Mouse (Mus musculus): ENCODE data around the gene Adam17. TPM values are rescaled to one million over a fixed set of nuclear protein-coding genes. Genes with fewer than 3 reads are reported as not detected.

Gene Adam17
- polyA plus RNA-seq, 1 experiment from 2014 or later, result 89.4 TPM

DNA sequence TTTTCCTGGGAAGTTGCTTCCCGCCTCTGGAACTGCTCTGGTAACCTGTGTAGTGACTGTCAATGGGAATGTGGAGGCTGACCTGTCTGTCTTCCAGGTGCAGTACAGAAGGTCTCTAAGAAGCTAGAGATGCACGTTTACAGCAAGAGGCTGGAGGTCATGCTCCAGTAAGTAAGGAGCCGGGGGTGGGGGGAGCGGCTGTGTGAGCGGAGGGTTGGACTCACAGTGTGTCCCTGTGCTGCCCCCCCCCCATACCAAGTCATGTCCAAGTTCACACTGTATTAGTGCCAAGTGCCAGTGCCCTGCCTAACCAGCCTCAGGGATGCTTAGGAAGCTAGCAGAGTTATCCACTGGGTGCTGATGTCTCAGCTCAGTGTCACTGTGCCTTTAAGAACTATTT is 61.2 kb downstream of the Adam17 start:
- WGBS (ENCODE audit: missing documents), result 89% methylated on average over 5 of the region's 5 CpGs
- no peak overlapping the region for H3K27ac ChIP-seq
- no peaks in the 10 kb centered on the region for H3K79me2 ChIP-seq (ENCODE audit: inconsistent target)
- H3K36me3 ChIP-seq (ENCODE audit: inconsistent target), result peaks cover 73% of the 10 kb centered on the region
- H3K4me3 ChIP-seq (ENCODE audit: inconsistent target), result no peak overlapping the region

DNA sequence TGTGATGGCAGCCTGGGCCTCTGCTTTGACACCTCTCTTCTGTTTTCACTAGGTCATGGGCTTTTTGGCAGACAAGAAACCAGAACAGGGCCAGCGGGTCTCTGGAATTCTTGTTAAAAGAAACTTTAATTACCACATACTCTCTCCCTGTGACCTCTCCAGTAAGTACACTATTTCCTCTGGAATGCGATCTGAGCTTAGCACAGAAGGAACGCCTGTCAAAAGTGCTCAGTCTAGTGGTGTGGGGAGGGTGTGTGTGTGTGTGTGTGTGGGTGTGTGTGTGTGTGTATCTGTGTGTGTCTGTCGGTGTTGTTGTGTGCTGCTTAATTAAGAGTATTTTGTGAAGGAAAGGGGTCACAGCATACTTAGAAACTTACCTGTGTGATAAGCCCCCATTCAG is 66.7 kb downstream of the Adam17 start:
- WGBS (ENCODE audit: missing documents), result 91% methylated on average over 4 of the region's 4 CpGs
- Histone ChIP-seq H3K27ac (no peak overlapping the region), H3K36me3 (ENCODE audit: inconsistent target) (peaks cover 97% of the 10 kb centered on the region), H3K79me2 (ENCODE audit: inconsistent target) (no peaks in the 10 kb centered on the region), H3K4me3 (ENCODE audit: inconsistent target) (no peak overlapping the region)

DNA sequence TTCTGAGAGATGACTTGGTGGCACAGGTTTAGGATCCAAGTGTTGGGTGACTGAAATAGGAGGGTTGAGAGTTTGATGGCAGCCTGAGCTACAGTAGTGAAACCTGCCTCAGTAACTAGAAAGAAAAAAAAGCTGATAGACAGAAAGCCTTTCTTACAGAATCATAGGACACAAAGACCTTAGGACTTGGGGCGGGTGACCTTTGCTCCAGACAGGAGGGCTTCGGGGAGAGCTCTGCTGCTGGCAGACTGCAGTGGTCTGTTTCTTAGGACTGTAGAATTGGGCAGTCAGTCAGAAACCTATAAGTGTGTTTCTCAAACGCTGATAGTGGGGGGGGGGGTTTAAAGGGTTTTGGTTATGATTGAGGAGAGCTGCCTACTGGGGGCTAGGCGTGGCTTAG is 67.7 kb downstream of the Adam17 start:
- no peaks in the 10 kb centered on the region for H3K79me2 ChIP-seq (ENCODE audit: inconsistent target)
- H3K27ac ChIP-seq, result no peak overlapping the region
- peaks cover 95% of the 10 kb centered on the region for H3K36me3 ChIP-seq (ENCODE audit: inconsistent target)
- H3K4me3 ChIP-seq (ENCODE audit: inconsistent target), result no peak overlapping the region
- 93% methylated on average over 4 of the region's 4 CpGs for WGBS (ENCODE audit: missing documents)

DNA sequence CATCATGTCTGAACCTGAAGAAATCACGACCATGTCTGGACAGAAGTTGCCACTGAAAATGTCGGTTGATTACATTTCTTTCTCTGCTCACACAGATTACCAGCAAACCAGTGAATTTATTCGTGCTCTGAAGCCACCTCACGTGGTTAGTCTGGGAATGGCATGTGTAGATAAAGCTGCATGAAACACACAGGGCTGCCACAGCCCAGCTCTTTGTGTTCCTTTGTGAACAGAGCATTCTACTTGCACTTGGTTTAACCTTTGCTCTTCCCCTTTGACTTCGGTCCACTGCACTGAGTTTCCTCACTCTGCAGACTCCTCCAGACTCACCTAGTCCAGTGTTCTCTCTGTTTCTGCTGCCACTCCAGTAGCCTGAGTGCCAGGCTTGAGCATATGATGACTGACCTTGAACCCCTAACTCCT is 71.1 kb downstream of the Adam17 start:
- Histone ChIP-seq H3K4me3 (ENCODE audit: inconsistent target) (no peak overlapping the region), H3K27ac (no peak overlapping the region), H3K36me3 (ENCODE audit: inconsistent target) (peaks cover 89% of the 10 kb centered on the region), H3K79me2 (ENCODE audit: inconsistent target) (no peaks in the 10 kb centered on the region)
- 88% methylated on average over 5 of the region's 5 CpGs for WGBS (ENCODE audit: missing documents)

DNA sequence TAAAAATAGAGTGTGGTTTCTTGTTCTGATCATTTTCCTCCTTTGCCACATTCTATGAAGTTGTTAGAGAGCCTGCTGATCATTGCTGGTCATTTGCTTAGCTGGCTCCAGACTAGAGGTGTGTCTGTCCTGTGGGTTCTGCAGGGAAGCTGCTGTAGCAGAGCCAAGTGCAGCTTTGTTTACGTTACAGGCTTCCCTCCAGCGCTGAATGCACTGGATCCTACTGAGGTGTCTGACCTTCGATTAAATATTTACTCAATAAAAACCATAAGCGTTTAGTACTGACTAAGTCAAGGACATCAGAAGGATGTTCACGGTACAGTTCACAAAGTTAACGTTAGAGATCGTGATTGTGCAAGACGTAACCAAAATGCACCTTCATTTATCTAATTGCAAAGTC is 71.5 kb downstream of the Adam17 start:
- Histone ChIP-seq H3K36me3 (ENCODE audit: inconsistent target) (peaks cover 89% of the 10 kb centered on the region), H3K27ac (no peak overlapping the region), H3K4me3 (ENCODE audit: inconsistent target) (no peak overlapping the region), H3K79me2 (ENCODE audit: inconsistent target) (no peaks in the 10 kb centered on the region)
- WGBS (ENCODE audit: missing documents), result 94% methylated on average over 8 of the region's 8 CpGs

DNA sequence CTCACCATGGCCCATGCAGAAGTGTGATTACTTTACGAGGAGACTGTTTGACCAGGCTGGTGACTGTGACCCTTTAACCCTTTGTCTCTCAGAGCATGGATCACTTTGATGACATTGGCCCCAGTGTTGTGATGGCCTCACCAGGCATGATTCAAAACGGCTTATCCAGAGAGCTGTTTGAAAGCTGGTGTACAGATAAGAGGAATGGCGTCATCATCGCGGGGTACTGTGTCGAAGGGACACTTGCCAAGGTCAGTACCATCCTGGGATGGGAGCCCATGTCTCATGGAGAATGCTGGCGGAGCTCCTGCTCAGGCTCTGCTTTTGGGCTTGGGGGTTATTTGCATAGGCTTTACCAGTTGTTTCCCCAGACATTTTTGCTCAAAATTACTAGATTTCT is 72.1 kb downstream of the Adam17 start:
- H3K79me2 ChIP-seq (ENCODE audit: inconsistent target), result no peaks in the 10 kb centered on the region
- H3K4me3 ChIP-seq (ENCODE audit: inconsistent target), result no peak overlapping the region
- peaks cover 89% of the 10 kb centered on the region for H3K36me3 ChIP-seq (ENCODE audit: inconsistent target)
- no peak overlapping the region for H3K27ac ChIP-seq
- WGBS (ENCODE audit: missing documents), result 92% methylated on average over 7 of the region's 7 CpGs

DNA sequence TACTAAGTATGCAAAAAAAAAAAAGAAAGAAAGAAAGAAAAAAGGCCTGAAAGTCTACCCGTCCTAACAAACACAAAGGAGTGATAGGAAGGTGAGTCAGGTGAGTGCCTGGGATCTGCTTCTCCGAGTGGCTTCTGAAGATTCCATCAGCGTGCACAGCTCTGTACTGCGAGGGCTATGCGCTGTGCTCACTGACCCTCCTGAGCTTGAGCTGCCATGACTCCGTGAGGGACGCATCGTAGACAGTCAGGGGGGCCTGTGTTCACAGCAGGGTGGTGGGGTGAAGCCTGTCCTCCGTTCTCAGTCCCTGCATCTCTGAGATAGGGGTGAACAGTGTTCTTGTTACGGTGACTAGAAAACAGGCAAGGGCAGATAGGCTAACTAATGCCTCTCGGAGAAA is 74.6 kb downstream of the Adam17 start:
- Histone ChIP-seq H3K79me2 (ENCODE audit: inconsistent target) (no peaks in the 10 kb centered on the region), H3K4me3 (ENCODE audit: inconsistent target) (no peak overlapping the region), H3K27ac (no peak overlapping the region), H3K36me3 (ENCODE audit: inconsistent target) (peaks cover 90% of the 10 kb centered on the region)
- 95% methylated on average over 11 of the region's 11 CpGs for WGBS (ENCODE audit: missing documents)

DNA sequence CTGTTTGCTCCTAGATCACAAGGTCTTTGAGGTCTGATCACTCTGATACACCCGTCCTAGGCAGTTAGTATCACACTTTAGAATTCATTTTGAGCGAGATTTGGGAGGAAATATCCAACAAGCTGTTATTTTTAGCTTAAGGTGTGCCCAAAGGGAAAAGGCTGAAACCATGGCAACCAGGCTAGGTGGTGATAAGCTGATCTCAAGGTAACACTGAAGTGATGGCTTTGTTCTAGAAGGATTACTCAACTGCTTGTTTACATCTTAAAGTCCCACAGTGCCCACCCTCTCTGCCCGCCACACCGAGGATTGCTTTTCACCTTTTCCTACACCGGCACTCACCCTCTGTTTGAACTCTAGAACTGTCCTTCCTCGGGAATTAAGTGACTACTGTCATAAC is 83.8 kb downstream of the Adam17 start:
- Histone ChIP-seq H3K36me3 (ENCODE audit: inconsistent target) (peaks cover 46% of the 10 kb centered on the region), H3K79me2 (ENCODE audit: inconsistent target) (peaks cover 49% of the 10 kb centered on the region), H3K4me3 (ENCODE audit: inconsistent target) (no peak overlapping the region), H3K27ac (no peak overlapping the region)
- 86% methylated on average over 6 of the region's 6 CpGs for WGBS (ENCODE audit: missing documents)

DNA sequence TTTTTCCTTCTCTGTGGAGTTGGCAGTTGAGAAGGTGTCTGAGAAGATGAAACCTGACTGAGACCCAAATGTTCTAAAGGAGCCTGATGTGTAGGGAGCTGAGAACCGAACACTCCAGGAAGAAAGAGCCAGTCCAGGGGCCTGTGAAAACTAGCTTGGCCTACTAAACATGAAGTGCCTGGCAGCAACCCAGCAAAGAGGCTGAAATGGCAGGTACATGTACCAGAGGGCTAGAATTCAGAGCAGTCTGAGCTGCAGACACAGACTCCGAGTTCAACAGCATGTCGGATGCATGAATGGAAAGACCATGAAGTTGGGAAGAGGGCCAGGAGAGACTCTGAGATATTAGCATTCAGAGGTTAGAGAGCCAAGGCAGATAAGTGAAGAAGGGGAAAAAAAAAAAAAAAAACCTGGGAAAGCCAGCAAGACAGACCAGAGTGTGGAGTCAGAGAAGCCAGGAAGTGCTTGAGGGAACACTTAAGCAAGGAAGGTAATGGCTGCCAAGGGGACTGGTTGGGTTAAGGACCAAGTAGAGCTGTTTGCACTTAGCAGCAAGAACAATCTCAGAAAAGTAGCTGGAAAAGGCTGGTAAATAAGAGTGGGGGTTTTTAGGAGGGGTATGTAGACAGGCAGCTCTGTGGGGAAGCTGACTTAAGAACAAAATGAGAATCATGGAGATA is 84.6 kb downstream of the Adam17 start:
- H3K36me3 ChIP-seq (ENCODE audit: inconsistent target), result peaks cover 38% of the 10 kb centered on the region
- WGBS (ENCODE audit: missing documents), result 94% methylated on average over 3 of the region's 3 CpGs

DNA sequence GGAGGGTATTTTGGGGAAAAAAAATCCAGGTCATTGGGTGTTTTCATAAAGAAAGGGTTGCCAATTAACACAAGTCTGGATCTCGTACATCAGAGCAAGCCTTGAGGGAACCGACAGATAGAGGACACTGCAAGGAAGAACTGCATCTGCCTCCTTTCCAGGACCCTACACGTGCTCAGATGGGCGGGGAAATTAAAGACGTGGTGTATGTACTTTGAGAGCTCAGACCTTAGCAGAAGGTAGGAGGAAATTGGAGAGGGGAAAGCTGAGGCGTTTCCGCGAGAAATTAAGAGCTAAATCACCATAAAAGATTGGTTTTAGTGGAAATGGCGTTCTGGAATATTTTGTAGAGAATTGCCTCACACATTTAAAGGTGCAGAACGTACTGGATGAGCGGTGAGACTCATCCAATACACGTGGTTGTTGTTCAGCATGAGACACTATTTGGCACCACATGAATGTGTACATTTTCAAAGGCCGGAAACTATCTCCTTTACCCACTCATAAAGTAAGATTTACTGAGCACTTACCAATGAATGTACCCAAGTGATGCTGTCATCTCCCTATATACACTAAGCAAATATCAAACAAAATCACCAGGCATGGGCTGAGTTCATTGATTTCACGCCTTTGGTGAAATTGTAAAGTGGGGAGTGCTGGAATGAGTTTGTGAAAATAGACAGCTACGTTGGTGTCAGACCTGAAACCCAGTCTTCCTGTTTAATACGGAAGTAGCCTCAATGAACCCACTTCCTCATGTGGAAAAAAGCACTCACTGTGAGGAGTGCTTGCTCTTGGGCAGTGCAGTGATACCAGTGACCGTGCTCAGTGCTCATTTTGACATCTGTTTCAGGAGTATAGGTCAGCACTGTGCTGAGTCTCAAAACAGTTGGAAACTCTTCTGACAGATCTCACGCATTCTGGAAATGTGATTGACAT is 86.5 kb downstream of the Adam17 start:
- peak overlapping the region; percentile 99 for H3K4me3 ChIP-seq (ENCODE audit: inconsistent target)
- H3K36me3 ChIP-seq (ENCODE audit: inconsistent target), result peaks cover 19% of the 10 kb centered on the region
- peaks cover 76% of the 10 kb centered on the region for H3K79me2 ChIP-seq (ENCODE audit: inconsistent target)
- WGBS (ENCODE audit: missing documents), result 10% methylated on average over 18 of the region's 18 CpGs
- H3K27ac ChIP-seq, result peak overlapping the region; percentile 92

More for the DNA sequence above, 84.6 kb downstream of the Adam17 start:
- Histone ChIP-seq H3K4me3 (ENCODE audit: inconsistent target) (no peak overlapping the region), H3K79me2 (ENCODE audit: inconsistent target) (peaks cover 57% of the 10 kb centered on the region), H3K27ac (no peak overlapping the region)

DNA sequence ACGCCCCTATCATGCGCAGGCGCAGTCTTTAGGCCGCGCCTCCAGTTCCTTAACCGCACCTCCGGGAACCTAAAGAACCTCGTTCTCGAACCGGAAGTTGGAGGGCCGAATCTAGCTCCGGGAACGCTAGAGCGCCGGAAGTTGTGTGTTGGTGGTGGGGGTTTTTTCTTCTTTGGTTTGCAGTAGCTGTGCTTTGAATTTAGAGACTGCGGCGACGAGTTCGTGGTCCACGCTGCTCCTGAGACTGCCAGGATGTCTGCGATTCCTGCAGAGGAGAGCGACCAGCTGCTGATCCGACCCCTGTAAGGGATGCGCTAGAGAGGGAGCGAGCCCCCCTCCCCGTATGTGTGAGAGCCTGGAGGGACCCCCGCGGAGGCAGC is 87.2 kb downstream of the Adam17 start, which contains the start of gene Itgb1bp1:
TSS of gene Itgb1bp1 (minus strand) at position 42 of the 380 bp plus-strand sequence.
- WGBS (ENCODE audit: missing documents), result 1% methylated on average over 26 of the region's 28 CpGs
- Histone ChIP-seq H3K27ac (peak within 1 kb of the TSS; percentile 92), H3K4me3 (ENCODE audit: inconsistent target) (peak within 1 kb of the TSS; percentile 99), H3K79me2 (ENCODE audit: inconsistent target) (peaks cover 83% of the 10 kb centered on the region), H3K36me3 (ENCODE audit: inconsistent target) (peaks cover 11% of the 10 kb centered on the region)

DNA sequence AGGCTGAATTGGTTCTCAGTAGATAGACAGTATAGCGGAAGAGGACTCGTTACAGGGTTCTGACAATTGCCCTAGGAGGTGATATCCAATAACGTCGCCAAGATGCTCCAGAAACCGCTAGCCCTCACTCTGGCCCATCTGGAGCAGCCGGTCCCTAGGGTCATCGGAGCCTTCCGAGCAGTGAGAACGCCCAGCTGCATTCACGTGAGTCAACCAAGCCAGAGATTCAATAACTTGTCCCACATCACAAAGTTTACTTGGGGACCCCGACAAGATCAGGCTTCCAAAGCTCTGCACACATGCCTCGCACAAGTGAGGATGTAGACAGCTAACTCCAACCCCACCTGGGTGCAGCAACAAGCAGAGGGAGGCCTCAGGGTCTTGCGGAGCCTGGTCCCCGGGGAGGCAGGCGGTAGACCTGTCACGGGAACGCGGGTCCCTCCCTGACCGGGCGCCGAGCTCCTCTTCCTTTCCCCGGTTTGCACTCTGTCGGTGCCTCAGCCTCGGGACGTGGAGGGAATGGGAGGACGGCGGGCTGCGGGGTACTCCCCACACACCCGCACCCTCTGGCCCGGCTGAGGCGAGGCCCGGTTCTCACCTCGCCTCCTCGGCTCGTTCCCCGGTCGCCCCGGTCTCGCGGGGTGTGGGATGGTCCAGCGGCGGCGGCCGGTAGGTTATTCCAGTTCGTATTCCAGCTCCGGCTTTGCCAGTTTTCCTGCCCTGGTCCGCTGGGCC is 87.8 kb downstream of the Adam17 start:
- peaks cover 8% of the 10 kb centered on the region for H3K36me3 ChIP-seq (ENCODE audit: inconsistent target)
- peaks cover 83% of the 10 kb centered on the region for H3K79me2 ChIP-seq (ENCODE audit: inconsistent target)

DNA sequence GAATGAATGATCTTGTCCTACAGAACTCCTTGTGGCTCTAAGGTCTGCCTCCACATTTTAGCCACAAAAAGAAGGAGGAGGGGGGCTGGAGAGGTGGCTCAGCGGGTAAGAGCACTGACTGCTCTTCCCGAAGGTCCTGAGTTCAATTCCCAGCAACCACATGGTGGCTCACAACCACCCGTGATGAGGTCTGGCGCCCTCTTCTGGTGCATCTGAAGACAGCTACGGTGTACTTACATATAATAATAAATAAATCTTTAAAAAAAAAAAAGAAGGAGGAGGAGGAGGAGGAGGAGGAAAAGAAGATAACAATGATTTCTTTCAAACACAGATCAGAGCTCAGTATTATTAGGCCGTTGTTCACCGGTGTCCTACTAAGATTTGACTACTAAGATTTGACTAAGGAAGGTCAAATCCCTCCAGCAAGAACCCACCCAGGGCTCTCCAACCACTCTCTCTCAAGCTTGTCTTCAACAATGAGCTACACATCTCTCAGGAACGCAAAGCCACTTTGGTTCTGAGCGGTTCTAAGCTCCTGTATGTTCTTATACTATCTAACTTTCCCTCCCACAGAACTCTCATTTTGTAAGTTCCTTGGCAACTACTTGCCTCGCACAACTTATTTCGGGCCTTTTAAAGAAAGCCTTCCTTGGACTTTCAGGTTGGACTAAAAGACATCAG is 88.5 kb downstream of the Adam17 start, which contains the start of gene Cpsf3:
TSS of gene Cpsf3 (plus strand) at position 631 of the 681 bp plus-strand sequence.
- WGBS (ENCODE audit: missing documents), result 68% methylated on average over 6 of the region's 11 CpGs
- peaks cover 82% of the 10 kb centered on the region for H3K79me2 ChIP-seq (ENCODE audit: inconsistent target)
- peak within 1 kb of the TSS; percentile 92 for H3K27ac ChIP-seq
- peak within 1 kb of the TSS; percentile 99 for H3K4me3 ChIP-seq (ENCODE audit: inconsistent target)
- peaks cover 3% of the 10 kb centered on the region for H3K36me3 ChIP-seq (ENCODE audit: inconsistent target)

More for the DNA sequence above, 87.8 kb downstream of the Adam17 start:
- peak overlapping the region; percentile 99 for H3K4me3 ChIP-seq (ENCODE audit: inconsistent target)
- peak overlapping the region; percentile 92 for H3K27ac ChIP-seq
- 1% methylated on average over 47 of the region's 47 CpGs for WGBS (ENCODE audit: missing documents)

DNA sequence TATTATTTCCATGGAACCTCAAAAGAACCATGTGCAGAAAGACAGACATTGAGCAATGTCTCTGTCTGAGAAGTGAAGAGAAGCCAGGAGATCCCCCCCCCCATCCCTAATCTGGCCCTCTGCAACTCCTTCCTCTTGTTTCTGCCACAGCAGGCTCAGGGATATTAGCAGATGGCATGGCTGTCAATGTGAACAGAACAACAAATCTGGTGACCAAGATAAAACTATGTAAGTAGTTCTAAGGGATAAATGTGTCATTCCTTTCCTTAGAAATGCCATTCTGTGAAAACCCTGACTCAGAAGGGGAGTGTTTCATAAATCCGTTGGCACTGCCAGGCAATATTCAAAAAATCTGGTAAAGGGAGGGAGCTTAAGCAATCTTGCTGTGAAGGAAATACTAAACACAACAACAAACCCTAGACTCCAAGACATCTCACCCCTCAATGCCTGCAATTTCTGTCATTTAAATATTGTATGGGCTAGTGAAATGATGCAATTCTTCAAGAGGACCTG is 96.0 kb downstream of the Adam17 start:
- Histone ChIP-seq H3K79me2 (ENCODE audit: inconsistent target) (peaks cover 24% of the 10 kb centered on the region), H3K36me3 (ENCODE audit: inconsistent target) (peaks cover 31% of the 10 kb centered on the region), H3K27ac (no peak overlapping the region), H3K4me3 (ENCODE audit: inconsistent target) (no peak overlapping the region)
- 100% methylated on average over 1 of the region's 1 CpGs for WGBS (ENCODE audit: missing documents)
